Mouse (Mus musculus): ENCODE results near the gene Fam102a.

- TF ChIP-seq GATA1 (IDR thresholded peaks at IDR 0.05; ENCODE audit: borderline replicate concordance, low read length) = no peak
- no peak for TF ChIP-seq POLR2AphosphoS5 (IDR thresholded peaks at IDR 0.05; ENCODE audit: insufficient replicate concordance, low read depth, low read length)
- TF ChIP-seq TAL1 (conservative IDR thresholded peaks at IDR 0.05; ENCODE audit: low read depth, low read length) = no peak
- no peak for TF ChIP-seq CTCF (IDR thresholded peaks at IDR 0.05; ENCODE audit: low read depth, low read length)
Measured at GRCm38 (mm10) chr2:32520034-32520990, 14.8 kb upstream of the Fam102a start.

All from G1E (cell line).